Mouse (Mus musculus) lung, adult 2 months (tissue): ENCODE measurements around the gene Gm45140. TPM values are rescaled to one million over a fixed set of nuclear protein-coding genes. Genes with fewer than 3 reads are reported as not detected.
A peak's percentile ranks its signal among the peaks of the same experiment; 100 is the strongest.

Source experiments
- DNase-seq: peaks from one replicate; pipeline ENCODE4 v3.0.0; 2022
- H3K4me1 ChIP-seq: fragments of 200-500 bp; 2 replicates; pipeline ENCODE4 v1.6.1; 2011; ENCODE audit warnings: low read length; ENCODE audit not compliant: control insufficient read depth, insufficient read depth
- H3K4me3 ChIP-seq: fragments of 200-500 bp; replicated peaks from 2 replicates; pipeline ENCODE3; 2011; ENCODE audit warnings: low read depth, mild to moderate bottlenecking, control low read depth, low read length; ENCODE audit errors: extremely low read depth
- CTCF ChIP-seq: fragments of 200-500 bp; IDR thresholded peaks from 2 replicates; pipeline ENCODE4 v1.5.1; 2011; ENCODE audit warnings: mild to moderate bottlenecking, low read length, control low read depth; ENCODE audit not compliant: insufficient read depth
- POLR2A ChIP-seq: fragments of 200-500 bp; IDR thresholded peaks from 2 replicates; pipeline ENCODE4 v1.6.1; 2011; ENCODE audit warnings: low read depth, mild to moderate bottlenecking, control low read depth, low read length, borderline replicate concordance; ENCODE audit errors: extremely low read depth
- WGBS: fragments of 180-500 bp; shearing (Covaris S2); methylation state at CpG from one replicate; pipeline ENCODE4 v1.1.7; 2018; 5-methylcytosine and 5-hydroxymethylcytosine counted together
- polyA plus RNA-seq: library from polyadenylated mRNA; depleted of rRNA; stranded (reverse); fragments of >200 nt; gene quantifications from 2 replicates; pipeline ENCODE4 v1.2.3, GENCODE M21; 2012

The Gm45140 gene
- polyA plus RNA-seq, 1 experiment: 0.47 TPM

- H3K4me3 ChIP-seq: no peak overlapping the region
- 84% methylated on average over 7 of the region's 7 CpGs for WGBS
- 0 out of 2 replicates have a peak, but pooled peaks cover 1% of the 10 kb centered on the region for H3K4me1 ChIP-seq
- no peak for TF ChIP-seq POLR2A
- TF ChIP-seq CTCF: no peak
- no peak for DNase-seq
Observed at GRCm38 (mm10) chr6:87871240-87871639, 35.6 kb upstream of the Gm45140 start.

- no peak for DNase-seq
- WGBS: 41% methylated on average over 1 of the region's 1 CpGs
- Histone ChIP-seq H3K4me1 (no peaks in the 10 kb centered on the region), H3K4me3 (no peak overlapping the region)
- TF ChIP-seq POLR2A: no peak
- TF ChIP-seq CTCF: no peak
Observed at GRCm38 (mm10) chr6:87870440-87870839, 34.8 kb upstream of the Gm45140 start.

DNA sequence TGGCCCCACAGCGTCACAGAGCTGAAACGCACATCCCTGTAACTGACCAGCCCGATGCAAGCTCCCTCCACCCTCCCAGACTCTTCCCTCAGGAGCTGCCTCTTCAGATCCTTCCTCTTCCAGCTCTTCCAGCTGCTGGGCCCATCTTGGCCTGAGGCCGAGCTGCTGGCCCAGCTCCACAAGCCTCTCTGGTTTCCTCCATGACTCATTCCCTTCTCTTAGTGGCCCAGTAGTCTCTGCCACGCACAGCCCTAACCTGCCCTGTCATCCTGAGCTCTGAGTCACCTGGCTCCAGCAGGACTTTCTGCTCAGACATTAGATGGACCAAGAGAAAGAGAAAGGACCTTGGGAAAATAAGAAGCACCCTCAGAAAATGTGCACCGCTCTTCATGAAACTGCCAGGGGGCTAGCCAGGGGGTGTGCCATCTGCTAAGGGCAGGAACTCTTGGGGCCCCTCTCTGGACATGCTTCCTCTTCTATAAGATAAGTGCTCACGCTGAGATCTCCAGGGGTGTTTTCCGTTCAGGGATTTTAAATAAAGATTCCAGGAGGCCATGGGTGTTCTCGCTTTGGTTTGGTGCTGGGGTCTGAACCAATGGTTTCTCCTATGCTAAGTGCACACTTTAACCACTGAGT lies 33.4 kb upstream of the Gm45140 start:
- WGBS: 39% methylated on average over 9 of the region's 9 CpGs

GRCm38 (mm10) chr6:87867256-87867655 lies 31.7 kb upstream of the Gm45140 start:
- no peak overlapping the region for H3K4me3 ChIP-seq
- 57% methylated on average over 2 of the region's 2 CpGs for WGBS
- no peak for DNase-seq
- no peaks in the 10 kb centered on the region for H3K4me1 ChIP-seq
- no peak for TF ChIP-seq CTCF

More for the DNA sequence above, 33.4 kb upstream of the Gm45140 start:
- DNase-seq: peak; percentile 70
- no peaks in the 10 kb centered on the region for H3K4me1 ChIP-seq
- TF ChIP-seq POLR2A: no peak
- TF ChIP-seq CTCF: no peak
- no peak overlapping the region for H3K4me3 ChIP-seq

- WGBS: 80% methylated on average over 6 of the region's 6 CpGs
- DNase-seq: no peak
- Histone ChIP-seq H3K4me3 (no peak overlapping the region), H3K4me1 (no peaks in the 10 kb centered on the region)
- TF ChIP-seq POLR2A: no peak
- no peak for TF ChIP-seq CTCF
Observed at GRCm38 (mm10) chr6:87866211-87866610, 30.6 kb upstream of the Gm45140 start.

DNA sequence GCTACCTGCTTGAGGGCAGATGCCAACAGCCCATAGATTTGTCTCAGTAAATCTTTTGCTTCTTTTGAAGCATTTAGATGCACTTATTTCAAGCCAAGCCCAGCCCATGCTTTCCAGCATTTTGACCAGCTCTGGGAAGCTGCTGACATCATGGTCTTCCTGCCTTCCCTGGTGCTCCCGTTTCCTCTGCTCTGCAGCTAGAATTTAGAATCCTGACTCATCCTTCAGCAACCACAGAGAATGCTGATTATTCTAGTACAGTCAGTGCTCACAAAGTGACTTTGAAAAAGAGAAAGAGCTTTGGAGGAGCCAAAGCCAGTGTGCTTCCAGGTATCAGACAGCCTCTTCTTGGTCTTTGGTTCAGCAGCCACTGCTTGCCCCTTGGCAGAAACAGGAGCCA lies 21.5 kb upstream of the Gm45140 start:
- H3K4me1 ChIP-seq: no peaks in the 10 kb centered on the region
- H3K4me3 ChIP-seq: no peak overlapping the region
- TF ChIP-seq CTCF (no peak), POLR2A (no peak)
- no peak for DNase-seq
- WGBS: 26% methylated on average over 1 of the region's 1 CpGs

DNA sequence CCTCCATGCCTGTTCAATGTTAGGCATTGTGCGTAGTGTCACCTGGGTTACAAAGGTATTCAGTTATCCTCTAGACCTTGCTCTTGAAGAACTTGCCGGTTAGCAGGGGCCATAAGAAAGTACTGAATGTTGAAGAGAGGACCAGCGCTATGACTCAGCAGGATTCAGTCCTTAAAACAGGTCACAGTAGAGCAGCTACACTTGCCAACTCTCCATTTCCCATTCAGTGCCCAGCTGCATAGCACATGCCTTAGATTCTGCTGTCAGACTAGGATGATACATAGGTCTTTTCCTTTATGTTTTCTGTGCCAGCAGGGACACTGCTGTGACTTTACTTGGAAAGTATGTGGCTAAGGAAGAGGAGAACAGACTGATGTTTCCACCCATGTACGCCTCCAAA lies 17.9 kb upstream of the Gm45140 start:
- WGBS: 59% methylated on average over 4 of the region's 4 CpGs
- Histone ChIP-seq H3K4me3 (no peak overlapping the region), H3K4me1 (peaks cover 5% of the 10 kb centered on the region)
- DNase-seq: no peak
- TF ChIP-seq POLR2A (no peak), CTCF (no peak)

GRCm38 (mm10) chr6:87851871-87852270 lies 16.3 kb upstream of the Gm45140 start:
- Histone ChIP-seq H3K4me1 (peaks cover 10% of the 10 kb centered on the region), H3K4me3 (no peak overlapping the region)
- no peak for DNase-seq
- TF ChIP-seq CTCF (no peak), POLR2A (no peak)
- 90% methylated on average over 6 of the region's 6 CpGs for WGBS

- peak; percentile 95 for DNase-seq
- Histone ChIP-seq H3K4me1 (peaks cover 15% of the 10 kb centered on the region), H3K4me3 (peak within 1 kb of the TSS; percentile 98)
- under 1% methylated on average over 55 of the region's 55 CpGs for WGBS
- TF ChIP-seq CTCF (no peak), POLR2A (peak; percentile 89)
Observed at GRCm38 (mm10) chr6:87850900-87851614, 15.5 kb upstream of the Gm45140 start, which contains the start of gene Cnbp. Gene Cnbp, minus strand, starts transcription at chr6:87851106.

DNA sequence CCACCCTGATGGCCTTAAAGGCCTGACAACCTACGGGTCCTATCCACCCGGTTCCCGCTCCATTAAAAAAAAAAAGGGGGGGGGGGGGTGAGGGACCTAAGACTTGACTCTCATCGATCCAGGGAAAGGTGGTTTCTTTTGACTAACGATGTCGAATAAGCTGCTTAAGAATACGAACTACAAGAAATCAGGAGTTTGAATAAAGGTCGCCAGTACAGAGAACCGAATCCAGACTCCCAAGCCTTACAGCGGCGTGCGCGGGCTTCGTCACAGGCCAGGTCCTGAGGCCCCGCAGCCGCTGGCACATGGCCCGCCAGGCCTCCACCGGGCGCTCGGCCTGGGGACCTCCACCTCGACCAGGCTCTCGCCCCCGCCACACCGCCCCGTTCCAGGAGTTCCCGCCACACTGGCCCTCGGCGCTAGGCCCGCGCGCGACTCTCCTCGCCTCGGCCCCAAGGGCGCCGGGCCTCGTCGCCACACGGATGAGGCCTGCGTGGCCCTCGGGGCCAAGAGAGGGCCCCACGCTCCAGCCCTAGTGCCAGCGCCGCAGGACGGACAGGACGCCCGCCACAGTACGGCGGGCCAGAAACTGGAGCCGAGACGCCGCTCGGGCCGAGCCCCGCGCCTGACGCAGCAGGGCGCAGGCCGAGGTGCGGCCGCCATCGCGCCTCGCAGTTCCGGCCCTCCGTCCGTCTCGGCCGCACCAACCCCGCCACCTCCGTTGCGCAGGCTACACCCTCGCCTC lies 14.7 kb upstream of the Gm45140 start:
- peak overlapping the region; percentile 98 for H3K4me3 ChIP-seq
- TF ChIP-seq CTCF: no peak
- no peak for TF ChIP-seq POLR2A
- peaks cover 15% of the 10 kb centered on the region for H3K4me1 ChIP-seq
- DNase-seq: no peak
- WGBS: under 1% methylated on average over 73 of the region's 73 CpGs
